Mouse (Mus musculus) embryonic facial prominence, embryonic 11.5 days (tissue): ENCODE measurements at regions not wholly inside any gene's neighbourhood (a gene's known extent, or its start where the extent isn't known, plus 50 kb on each side); places are given as distances from the start of the nearest gene placed in this dataset.

Experiments
- ATAC-seq: fragments of 200-750 bp; cut with Nextera tagmentation; replicated peaks from 2 replicates; pipeline ENCODE4 v1.8.0; 2017; ENCODE audit warnings: low read depth; ENCODE audit not compliant: insufficient number of reproducible peaks, low FRiP score, low TSS enrichment
- DNase-seq: peaks from one replicate; pipeline ENCODE4 v3.0.0-alpha.2; 2015; ENCODE audit warnings: low spot score
- H3K27ac ChIP-seq: fragments of 300-500 bp; sonication (generic); replicated peaks from 2 replicates; pipeline ENCODE4 v1.5.1; 2014; ENCODE audit warnings: mild to moderate bottlenecking, low read depth, low read length, control low read depth
- H3K27me3 ChIP-seq: fragments of 300-500 bp; sonication (generic); 2 replicates; pipeline ENCODE4 v1.6.1; 2014; ENCODE audit warnings: mild to moderate bottlenecking, low read length, moderate library complexity, mixed read lengths; ENCODE audit not compliant: control insufficient read depth, insufficient read depth
- H3K36me3 ChIP-seq: fragments of 300-500 bp; sonication (generic); replicated peaks from 2 replicates; pipeline ENCODE4 v1.6.1; 2014; ENCODE audit warnings: low read depth, mild to moderate bottlenecking, low read length, moderate library complexity, mixed read lengths; ENCODE audit not compliant: control insufficient read depth, insufficient read depth
- H3K4me1 ChIP-seq: fragments of 300-500 bp; sonication (generic); 2 replicates; pipeline ENCODE4 v1.6.1; 2014; ENCODE audit warnings: low read length, mixed read lengths; ENCODE audit not compliant: control insufficient read depth, insufficient read depth
- H3K4me2 ChIP-seq: fragments of 300-500 bp; sonication (generic); 2 replicates; pipeline ENCODE4 v1.6.1; 2014; ENCODE audit warnings: low read depth, mild to moderate bottlenecking, control low read depth, low read length, moderate library complexity
- H3K4me3 ChIP-seq: fragments of 300-500 bp; sonication (generic); 2 replicates; pipeline ENCODE4 v1.5.1; 2014; ENCODE audit warnings: low read depth, low read length, control low read depth
- H3K9ac ChIP-seq: fragments of 300-500 bp; sonication (generic); replicated peaks from 2 replicates; pipeline ENCODE4 v1.6.1; 2014; ENCODE audit warnings: mild to moderate bottlenecking, control low read depth, low read length
- H3K9me3 ChIP-seq: fragments of 300-500 bp; sonication (generic); replicated peaks from 2 replicates; pipeline ENCODE4 v1.6.1; 2016; ENCODE audit warnings: mild to moderate bottlenecking, low read length, inconsistent platforms, mixed read lengths; ENCODE audit not compliant: control insufficient read depth
- WGBS: fragments of 180-500 bp; shearing (Covaris S2); extraction: QIAGEN DNeasy Blood & Tissue Kit; methylation state at CpG from one replicate; pipeline ENCODE4 v1.1.7; 2014; 5-methylcytosine and 5-hydroxymethylcytosine counted together

GRCm38 (mm10) chr4:29090949-29091348, 278.0 kb downstream of the Epha7 start:
- H3K36me3 ChIP-seq = no peaks in the 10 kb centered on the region
- WGBS = 23% methylated on average over 4 of the region's 4 CpGs
- H3K4me3 ChIP-seq = no peak overlapping the region
- ATAC-seq (no peak), DNase-seq (no peak)
- no peaks in the 10 kb centered on the region for H3K27me3 ChIP-seq
- no peak overlapping the region for H3K27ac ChIP-seq
- no peak overlapping the region for H3K9ac ChIP-seq
- no peaks in the 10 kb centered on the region for H3K9me3 ChIP-seq
- H3K4me2 ChIP-seq = no peak overlapping the region
- H3K4me1 ChIP-seq = no peaks in the 10 kb centered on the region

GRCm38 (mm10) chr4:29091495-29092211, 278.7 kb downstream of the Epha7 start:
- 50% methylated on average over 5 of the region's 5 CpGs for WGBS
- ATAC-seq = no peak
- H3K27ac ChIP-seq = no peak overlapping the region
- H3K9ac ChIP-seq = no peak overlapping the region
- H3K36me3 ChIP-seq = no peaks in the 10 kb centered on the region
- H3K9me3 ChIP-seq = no peaks in the 10 kb centered on the region
- DNase-seq = no peak
- no peaks in the 10 kb centered on the region for H3K27me3 ChIP-seq
- no peak overlapping the region for H3K4me2 ChIP-seq
- no peak overlapping the region for H3K4me3 ChIP-seq
- H3K4me1 ChIP-seq = no peaks in the 10 kb centered on the region

- Histone ChIP-seq H3K9me3 (no peaks in the 10 kb centered on the region), H3K27ac (no peak overlapping the region), H3K9ac (no peak overlapping the region), H3K4me3 (no peak overlapping the region), H3K36me3 (no peaks in the 10 kb centered on the region), H3K4me1 (no peaks in the 10 kb centered on the region), H3K4me2 (no peak overlapping the region), H3K27me3 (no peaks in the 10 kb centered on the region)
- ATAC-seq (no peak), DNase-seq (peak; percentile 55)
- 22% methylated on average over 2 of the region's 2 CpGs for WGBS
These were observed 289.4 kb downstream of the Epha7 start for GRCm38 (mm10) chr4:29102373-29102772.

GRCm38 (mm10) chr4:29103414-29103813, 290.5 kb downstream of the Epha7 start:
- DNase-seq (no peak), ATAC-seq (no peak)
- Histone ChIP-seq H3K9me3 (no peaks in the 10 kb centered on the region), H3K4me2 (no peak overlapping the region), H3K27ac (no peak overlapping the region), H3K9ac (no peak overlapping the region), H3K27me3 (no peaks in the 10 kb centered on the region), H3K4me3 (no peak overlapping the region), H3K36me3 (no peaks in the 10 kb centered on the region), H3K4me1 (no peaks in the 10 kb centered on the region)
- 65% methylated on average over 1 of the region's 1 CpGs for WGBS

GRCm38 (mm10) chr4:29112552-29112951, 299.6 kb downstream of the Epha7 start:
- DNase-seq (no peak), ATAC-seq (no peak)
- H3K36me3 ChIP-seq = no peaks in the 10 kb centered on the region
- no peaks in the 10 kb centered on the region for H3K9me3 ChIP-seq
- H3K4me2 ChIP-seq = no peak overlapping the region
- no peaks in the 10 kb centered on the region for H3K27me3 ChIP-seq
- no peak overlapping the region for H3K9ac ChIP-seq
- no peaks in the 10 kb centered on the region for H3K4me1 ChIP-seq
- H3K27ac ChIP-seq = no peak overlapping the region
- WGBS = 76% methylated on average over 2 of the region's 2 CpGs
- no peak overlapping the region for H3K4me3 ChIP-seq

GRCm38 (mm10) chr4:29117025-29117424, 304.1 kb downstream of the Epha7 start:
- Histone ChIP-seq H3K9ac (no peak overlapping the region), H3K36me3 (no peaks in the 10 kb centered on the region), H3K27ac (no peak overlapping the region), H3K27me3 (no peaks in the 10 kb centered on the region), H3K4me1 (no peaks in the 10 kb centered on the region), H3K9me3 (no peaks in the 10 kb centered on the region), H3K4me2 (no peak overlapping the region), H3K4me3 (no peak overlapping the region)
- ATAC-seq (no peak), DNase-seq (no peak)
- 90% methylated on average over 4 of the region's 4 CpGs for WGBS

GRCm38 (mm10) chr4:29117926-29118325, 305.0 kb downstream of the Epha7 start:
- 79% methylated on average over 9 of the region's 9 CpGs for WGBS

GRCm38 (mm10) chr4:29118679-29119479, 305.9 kb downstream of the Epha7 start:
- ATAC-seq (no peak), DNase-seq (no peak)
- Histone ChIP-seq H3K9ac (no peak overlapping the region), H3K36me3 (no peaks in the 10 kb centered on the region), H3K4me3 (no peak overlapping the region), H3K27ac (no peak overlapping the region), H3K27me3 (no peaks in the 10 kb centered on the region), H3K4me1 (no peaks in the 10 kb centered on the region), H3K4me2 (no peak overlapping the region), H3K9me3 (no peaks in the 10 kb centered on the region)
- WGBS = 46% methylated on average over 7 of the region's 7 CpGs

More at GRCm38 (mm10) chr4:29117926-29118325, 305.0 kb downstream of the Epha7 start:
- Histone ChIP-seq H3K4me1 (no peaks in the 10 kb centered on the region), H3K9ac (no peak overlapping the region), H3K27ac (no peak overlapping the region), H3K4me2 (no peak overlapping the region), H3K36me3 (no peaks in the 10 kb centered on the region), H3K4me3 (no peak overlapping the region), H3K27me3 (no peaks in the 10 kb centered on the region), H3K9me3 (no peaks in the 10 kb centered on the region)
- DNase-seq (no peak), ATAC-seq (no peak)
